Mouse (Mus musculus) lung, adult 10 weeks (tissue): ENCODE results near the gene Padi1. TPM values are rescaled to one million over a fixed set of nuclear protein-coding genes. Genes with fewer than 3 reads are reported as not detected.

Experiments
- polyA plus RNA-seq: library from polyadenylated mRNA; stranded (reverse); fragments of 350-450 nt; fragmentation: Illumina TruSeq; extraction: RNeasy Lipid Tissue Mini Kit (QIAGEN cat#74804); gene quantifications from one replicate; pipeline ENCODE4 v1.2.3, GENCODE M21; 2014; ENCODE audit warnings: low read depth, low replicate concordance; ENCODE audit not compliant: insufficient read depth

Padi1 gene
- polyA plus RNA-seq: 0.19 TPM

DNA sequence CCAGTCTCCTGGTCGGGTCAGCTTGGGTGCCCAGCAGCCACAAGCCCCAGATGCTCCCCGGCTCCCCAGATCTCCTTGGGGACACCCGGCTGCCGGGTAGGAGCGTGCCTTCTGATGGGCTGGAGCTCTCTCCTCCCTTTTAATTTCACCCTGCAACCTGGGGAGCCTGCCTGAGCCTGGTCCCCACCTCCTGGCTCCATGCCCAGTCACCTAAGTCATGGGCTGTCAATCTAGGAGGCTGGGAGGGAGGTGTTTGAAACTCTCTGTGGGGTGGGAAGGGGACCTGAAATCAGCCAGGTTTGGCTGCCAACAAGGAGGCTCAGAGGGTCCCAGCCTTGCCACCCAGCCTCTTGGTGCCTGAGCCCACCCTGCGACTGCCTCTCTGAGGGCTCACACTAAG lies at the start of gene Padi1:
Padi1 (minus strand) TSS at position 113 of the 400 bp plus-strand sequence.

GRCm38 (mm10) chr4:140810458-140811260 lies 34.9 kb downstream of the Padi1 start, which contains the start of gene Padi3:
TSS of gene Padi3 (minus strand) at chr4:140810648.

GRCm38 (mm10) chr4:140774025-140774800 lies 71.4 kb downstream of the Padi1 start, which contains the start of gene Padi4:
TSS of gene Padi4 (minus strand) at chr4:140774236.

Other genes with a start within 250 kb of the Padi1 start
- gene Arhgef10l, start 179.8 kb downstream of the Padi1 start, polyA plus RNA-seq: 7.9 TPM
- 27.5 TPM for gene Rcc2, start 145.2 kb downstream of the Padi1 start, polyA plus RNA-seq
- gene Padi6, start 103.1 kb downstream of the Padi1 start, polyA plus RNA-seq: not detected
- gene Padi4, start 71.5 kb downstream of the Padi1 start, polyA plus RNA-seq: 2.3 TPM
- not detected for gene Padi3, start 35.1 kb downstream of the Padi1 start, polyA plus RNA-seq
- gene Padi2, start 60.6 kb upstream of the Padi1 start, polyA plus RNA-seq: 1.8 TPM
- 125 TPM for gene Sdhb, start 115.4 kb upstream of the Padi1 start, polyA plus RNA-seq
- 28.3 TPM for gene Atp13a2, start 141.1 kb upstream of the Padi1 start, polyA plus RNA-seq
- 71.8 TPM for gene Mfap2, start 164.6 kb upstream of the Padi1 start, polyA plus RNA-seq
- 5.1 TPM for gene Crocc, start 214.8 kb upstream of the Padi1 start, polyA plus RNA-seq
- 54.8 TPM for gene Necap2, start 232.6 kb upstream of the Padi1 start, polyA plus RNA-seq
- not detected for gene Spata21, start 242.6 kb upstream of the Padi1 start, polyA plus RNA-seq